Mouse (Mus musculus): ENCODE results near the gene Gzme. TPM values are rescaled to one million over a fixed set of nuclear protein-coding genes. Genes with fewer than 3 reads are reported as not detected.
"Not testable (repeated sequence)": the region's sequence is repeated elsewhere in the genome, so short reads cannot be mapped to it uniquely, and the experiment has no call there.

Gzme gene
- polyA plus RNA-seq (2016; fragmentation: Nextera tagmentation; extraction: Ambion mirVana) = not detected in 2 replicates

GRCm38 (mm10) chr14:56120525-56120924 is at the start of gene Gzme:
TSS of gene Gzme (minus strand) at chr14:56120625.
- no peak for ATAC-seq (ENCODE audit: low FRiP score)
- Histone ChIP-seq H3K4me1 (no peaks in the 10 kb centered on the region), H3K27ac (no peak within 1 kb of the TSS), H3K36me3 (replicated peaks) (no peaks in the 10 kb centered on the region), H3K4me2 (no peak within 1 kb of the TSS), H3K4me3 (replicated peaks) (no peak within 1 kb of the TSS), H3K27me3 (no peaks in the 10 kb centered on the region), H3K9me3 (no peaks in the 10 kb centered on the region), H3K9ac (no peak within 1 kb of the TSS)

DNA sequence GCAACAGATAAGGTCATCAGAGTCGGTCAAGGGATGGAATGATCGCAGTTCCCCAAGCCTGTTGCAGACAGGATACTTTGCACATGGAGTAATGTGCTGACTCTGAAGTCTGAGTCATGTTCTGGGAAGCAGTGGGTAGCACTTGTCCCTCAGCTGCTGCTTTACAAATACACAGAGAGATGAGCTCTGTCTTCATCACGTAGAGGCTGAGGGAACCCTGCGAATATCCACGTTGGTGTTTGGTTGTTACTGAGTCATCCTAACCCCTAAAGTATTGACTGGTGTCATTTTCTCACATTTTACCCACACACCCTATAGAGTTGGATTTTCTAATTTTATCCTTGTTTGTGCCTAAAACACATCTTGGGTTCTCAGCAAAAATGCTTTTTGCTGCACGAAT is 47.6 kb upstream of the Gzme start:
- 91% methylated on average over 6 of the region's 6 CpGs for WGBS
- H3K4me1 ChIP-seq = no peaks in the 10 kb centered on the region

DNA sequence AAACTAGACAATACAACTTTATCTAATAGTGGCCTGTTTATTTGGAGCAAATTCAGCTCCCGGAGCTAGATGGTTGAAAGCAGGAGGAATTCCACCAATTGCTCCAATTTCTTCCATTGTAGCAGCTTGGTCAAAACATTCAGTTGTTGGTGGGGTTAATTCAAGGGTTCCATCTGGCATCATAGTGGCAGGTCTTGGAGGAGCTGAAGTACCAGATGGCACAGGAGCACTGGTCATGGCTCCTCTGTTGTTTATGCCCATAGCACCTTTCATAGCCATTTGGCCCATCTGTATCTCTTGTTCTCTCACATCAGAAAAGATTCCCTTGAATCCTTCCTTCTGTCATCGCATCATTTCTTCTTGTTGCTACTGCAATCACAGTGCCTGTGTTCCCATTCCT is 41.7 kb upstream of the Gzme start:
- Histone ChIP-seq H3K27ac (no peak overlapping the region), H3K4me1 (no peaks in the 10 kb centered on the region), H3K36me3 (replicated peaks) (no peaks in the 10 kb centered on the region), H3K4me2 (no peak overlapping the region), H3K9me3 (no peaks in the 10 kb centered on the region), H3K27me3 (no peaks in the 10 kb centered on the region), H3K4me3 (replicated peaks) (no peak overlapping the region), H3K9ac (no peak overlapping the region)
- no peak for ATAC-seq (ENCODE audit: low FRiP score)
- 94% methylated on average over 2 of the region's 2 CpGs for WGBS

More for the DNA sequence above, 47.6 kb upstream of the Gzme start:
- H3K9ac ChIP-seq = no peak overlapping the region
- H3K27me3 ChIP-seq = no peaks in the 10 kb centered on the region
- no peak overlapping the region for H3K4me3 ChIP-seq (replicated peaks)
- H3K9me3 ChIP-seq = no peaks in the 10 kb centered on the region
- no peaks in the 10 kb centered on the region for H3K36me3 ChIP-seq (replicated peaks)
- ATAC-seq (ENCODE audit: low FRiP score) = no peak
- H3K4me2 ChIP-seq = no peak overlapping the region
- H3K27ac ChIP-seq = no peak overlapping the region

DNA sequence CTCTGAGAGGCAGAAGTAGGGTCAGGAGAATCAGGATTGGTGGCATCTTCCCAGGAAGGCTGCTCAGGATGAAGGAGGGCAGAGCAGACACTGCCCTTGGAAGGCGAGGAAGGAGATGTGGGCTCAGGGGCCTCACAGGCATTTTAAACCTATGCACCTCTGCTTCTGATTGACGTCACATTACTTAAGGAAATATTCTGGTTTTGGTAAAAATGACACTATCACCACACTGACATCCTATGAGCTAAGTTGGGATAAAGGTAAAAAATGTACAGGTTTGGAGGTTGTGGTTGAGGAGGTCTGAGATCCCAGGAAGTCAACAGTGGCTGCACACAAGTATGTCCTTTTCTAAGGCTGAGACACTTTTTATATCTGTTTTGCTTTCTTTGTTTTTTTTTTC is 39.1 kb upstream of the Gzme start, which contains the start of gene Gzmg:
TSS of gene Gzmg (minus strand) at position 101 of the 400 bp plus-strand sequence.
- not testable (repeated sequence) for H3K4me2 ChIP-seq; H3K9me3 ChIP-seq; H3K27me3 ChIP-seq; H3K36me3 ChIP-seq (replicated peaks); H3K27ac ChIP-seq; H3K4me1 ChIP-seq; H3K9ac ChIP-seq; H3K4me3 ChIP-seq (replicated peaks); ATAC-seq (ENCODE audit: low FRiP score)
- 79% methylated on average over 2 of the region's 2 CpGs for WGBS

DNA sequence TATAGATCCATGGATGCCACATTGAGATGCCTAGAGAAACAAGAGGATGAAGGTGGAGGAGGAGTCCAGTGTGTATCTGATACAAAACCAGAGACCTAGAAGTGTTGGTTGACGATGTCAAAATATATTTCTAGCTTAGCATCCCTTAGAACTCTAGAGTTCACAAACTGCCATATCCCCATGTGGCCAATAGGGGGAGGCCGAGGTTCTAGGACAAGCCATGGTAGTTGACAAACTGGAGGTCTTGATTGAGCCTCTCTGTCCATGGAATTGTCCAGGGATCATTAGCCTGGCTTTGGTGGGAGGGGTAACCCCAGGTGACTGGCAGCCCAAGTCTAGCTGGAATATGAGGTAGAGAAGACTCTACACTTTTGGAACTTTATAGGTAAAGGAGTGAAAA is 34.9 kb upstream of the Gzme start:
- no peaks in the 10 kb centered on the region for H3K36me3 ChIP-seq (replicated peaks)
- no peak for ATAC-seq (ENCODE audit: low FRiP score)
- H3K9ac ChIP-seq = no peak overlapping the region
- no peaks in the 10 kb centered on the region for H3K27me3 ChIP-seq
- no peaks in the 10 kb centered on the region for H3K4me1 ChIP-seq
- H3K4me3 ChIP-seq (replicated peaks) = no peak overlapping the region
- 70% methylated on average over 2 of the region's 2 CpGs for WGBS
- no peaks in the 10 kb centered on the region for H3K9me3 ChIP-seq
- H3K4me2 ChIP-seq = no peak overlapping the region
- H3K27ac ChIP-seq = no peak overlapping the region

GRCm38 (mm10) chr14:56133675-56134074 is 13.2 kb upstream of the Gzme start:
- H3K4me2 ChIP-seq; ATAC-seq (ENCODE audit: low FRiP score); H3K36me3 ChIP-seq (replicated peaks); H3K27me3 ChIP-seq; H3K9ac ChIP-seq; H3K27ac ChIP-seq; H3K9me3 ChIP-seq; H3K4me3 ChIP-seq (replicated peaks); H3K4me1 ChIP-seq: not testable (repeated sequence)
- WGBS = 61% methylated on average over 1 of the region's 1 CpGs

GRCm38 (mm10) chr14:56132508-56132907 is 12.1 kb upstream of the Gzme start, which contains the start of gene Gzmd:
TSS of gene Gzmd (minus strand) at chr14:56132608.
- not testable (repeated sequence) for H3K9ac ChIP-seq; H3K27ac ChIP-seq; H3K9me3 ChIP-seq; H3K36me3 ChIP-seq (replicated peaks); H3K4me2 ChIP-seq; H3K27me3 ChIP-seq; H3K4me3 ChIP-seq (replicated peaks); H3K4me1 ChIP-seq; ATAC-seq (ENCODE audit: low FRiP score)
- WGBS = 77% methylated on average over 2 of the region's 2 CpGs

DNA sequence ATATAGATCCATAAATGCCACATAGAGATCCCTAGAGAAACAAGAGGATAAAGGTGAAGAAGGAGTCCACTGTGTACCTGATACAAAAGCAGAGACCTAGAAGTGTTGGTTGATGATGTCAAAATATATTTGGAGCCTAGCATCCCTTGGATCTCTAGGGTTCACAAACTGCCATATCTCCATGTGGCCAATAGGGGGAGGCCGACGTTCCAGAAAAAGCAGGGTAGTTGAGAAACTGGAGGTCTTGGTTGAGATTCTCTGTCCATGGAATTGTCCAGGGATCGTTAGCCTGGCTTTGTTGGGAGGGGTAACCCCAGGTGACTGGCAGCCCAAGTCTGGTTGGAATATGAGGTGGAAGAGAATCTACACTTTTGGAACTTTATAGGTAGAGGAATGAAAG is 7.9 kb upstream of the Gzme start:
- Histone ChIP-seq H3K36me3 (replicated peaks) (no peaks in the 10 kb centered on the region), H3K4me2 (no peak overlapping the region), H3K9ac (no peak overlapping the region), H3K27ac (no peak overlapping the region), H3K4me3 (replicated peaks) (no peak overlapping the region), H3K27me3 (no peaks in the 10 kb centered on the region), H3K4me1 (no peaks in the 10 kb centered on the region), H3K9me3 (no peaks in the 10 kb centered on the region)
- 52% methylated on average over 3 of the region's 3 CpGs for WGBS
- no peak for ATAC-seq (ENCODE audit: low FRiP score)

- H3K36me3 ChIP-seq (replicated peaks) = no peaks in the 10 kb centered on the region
- H3K4me1 ChIP-seq = no peaks in the 10 kb centered on the region
- no peak overlapping the region for H3K27ac ChIP-seq
- no peaks in the 10 kb centered on the region for H3K9me3 ChIP-seq
- H3K4me3 ChIP-seq (replicated peaks) = no peak overlapping the region
- H3K4me2 ChIP-seq = no peak overlapping the region
- ATAC-seq (ENCODE audit: low FRiP score) = no peak
- 80% methylated on average over 3 of the region's 3 CpGs for WGBS
- no peaks in the 10 kb centered on the region for H3K27me3 ChIP-seq
- H3K9ac ChIP-seq = no peak overlapping the region
Measured at GRCm38 (mm10) chr14:56123516-56123915, 3.1 kb upstream of the Gzme start.

GRCm38 (mm10) chr14:56115531-56116310 is 4.7 kb downstream of the Gzme start:
- not testable (repeated sequence) for H3K9me3 ChIP-seq; H3K4me1 ChIP-seq; H3K4me2 ChIP-seq; H3K9ac ChIP-seq; H3K27ac ChIP-seq; H3K27me3 ChIP-seq; H3K36me3 ChIP-seq (replicated peaks); H3K4me3 ChIP-seq (replicated peaks); ATAC-seq (ENCODE audit: low FRiP score)
- 94% methylated on average over 33 of the region's 33 CpGs for WGBS

GRCm38 (mm10) chr14:56105447-56106180 is 14.8 kb downstream of the Gzme start:
- Histone ChIP-seq H3K4me2 (no peak overlapping the region), H3K4me1 (no peaks in the 10 kb centered on the region), H3K27ac (no peak overlapping the region), H3K36me3 (replicated peaks) (no peaks in the 10 kb centered on the region), H3K9ac (no peak overlapping the region), H3K27me3 (no peaks in the 10 kb centered on the region), H3K4me3 (replicated peaks) (no peak overlapping the region), H3K9me3 (no peaks in the 10 kb centered on the region)
- ATAC-seq (ENCODE audit: low FRiP score) = no peak
- WGBS = 88% methylated on average over 13 of the region's 13 CpGs

DNA sequence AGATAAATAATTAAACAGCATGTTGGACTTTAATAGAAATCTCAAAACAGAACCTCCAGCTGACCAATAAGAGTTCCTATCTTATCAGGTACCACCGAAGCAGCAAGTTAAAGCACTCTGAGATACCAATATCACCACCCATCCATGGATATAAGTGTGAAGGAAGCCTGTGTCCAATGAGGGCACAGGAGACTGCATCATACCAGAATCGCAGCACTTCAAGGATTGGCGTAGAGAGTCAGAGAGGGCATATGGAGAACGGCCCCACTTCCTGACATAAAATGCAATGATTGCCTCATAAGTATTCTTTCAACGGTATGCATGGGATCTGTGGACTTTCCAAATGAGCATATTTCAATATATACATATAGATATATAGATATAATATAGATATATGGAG is 15.4 kb downstream of the Gzme start:
- no peaks in the 10 kb centered on the region for H3K9me3 ChIP-seq
- H3K4me2 ChIP-seq = no peak overlapping the region
- H3K4me1 ChIP-seq = no peaks in the 10 kb centered on the region
- no peak for ATAC-seq (ENCODE audit: low FRiP score)
- WGBS = 88% methylated on average over 5 of the region's 5 CpGs
- H3K9ac ChIP-seq = no peak overlapping the region
- no peak overlapping the region for H3K4me3 ChIP-seq (replicated peaks)
- no peaks in the 10 kb centered on the region for H3K27me3 ChIP-seq
- H3K36me3 ChIP-seq (replicated peaks) = no peaks in the 10 kb centered on the region
- no peak overlapping the region for H3K27ac ChIP-seq

GRCm38 (mm10) chr14:56103452-56103851 is 17.0 kb downstream of the Gzme start:
- H3K27me3 ChIP-seq = no peaks in the 10 kb centered on the region
- H3K9ac ChIP-seq = no peak overlapping the region
- no peaks in the 10 kb centered on the region for H3K4me1 ChIP-seq
- no peak overlapping the region for H3K4me3 ChIP-seq (replicated peaks)
- H3K4me2 ChIP-seq = no peak overlapping the region
- no peak overlapping the region for H3K27ac ChIP-seq
- no peak for ATAC-seq (ENCODE audit: low FRiP score)
- WGBS = 58% methylated on average over 3 of the region's 3 CpGs
- H3K9me3 ChIP-seq = no peaks in the 10 kb centered on the region
- H3K36me3 ChIP-seq (replicated peaks) = no peaks in the 10 kb centered on the region
